Mouse (Mus musculus): Measurements from ENCODE around the gene Pxn.

Gene Pxn

DNA sequence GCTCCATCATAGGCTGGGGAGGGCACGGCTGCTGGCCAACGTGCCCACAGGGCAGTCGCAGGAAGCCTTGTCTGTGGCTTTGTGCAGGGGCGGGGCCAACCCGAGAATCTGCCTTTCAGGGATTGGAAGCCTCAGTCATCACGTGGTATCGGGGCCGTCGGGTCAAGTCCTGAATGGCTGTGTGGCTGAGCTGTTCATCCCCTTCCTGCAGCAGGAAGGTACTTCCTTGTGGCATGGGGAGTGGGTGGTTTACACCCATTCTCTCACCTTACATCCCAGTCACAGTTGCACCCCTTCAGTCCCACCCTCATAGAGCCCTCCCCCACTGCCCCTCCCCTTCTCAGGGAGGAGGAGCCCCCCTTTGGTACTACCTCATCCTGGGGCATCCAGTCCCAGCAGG, 75.2 kb downstream of the Pxn start:
- DNase-seq (ENCODE audit: low spot score): no peak

DNA sequence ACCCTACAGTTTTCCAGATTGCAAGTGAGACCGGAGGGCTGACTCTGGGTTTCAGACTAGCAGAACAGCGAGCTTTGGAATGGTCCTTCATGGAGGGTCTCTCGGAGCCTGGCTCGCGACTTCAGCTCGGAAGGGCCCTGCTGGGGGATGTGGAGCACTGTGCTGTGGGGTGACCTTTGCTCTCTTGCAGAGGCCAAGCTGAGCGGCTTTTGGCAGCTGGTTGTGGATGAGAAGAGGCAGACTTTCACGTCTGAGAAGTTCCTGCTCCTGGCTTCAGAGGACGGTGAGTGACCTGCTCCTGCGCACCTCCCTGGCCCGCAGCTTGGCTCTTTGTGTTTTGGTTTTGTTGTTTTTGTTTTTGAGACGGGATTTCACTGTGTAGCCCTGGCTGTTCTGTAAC, 79.1 kb downstream of the Pxn start:
- no peak for DNase-seq (ENCODE audit: low spot score)

DNA sequence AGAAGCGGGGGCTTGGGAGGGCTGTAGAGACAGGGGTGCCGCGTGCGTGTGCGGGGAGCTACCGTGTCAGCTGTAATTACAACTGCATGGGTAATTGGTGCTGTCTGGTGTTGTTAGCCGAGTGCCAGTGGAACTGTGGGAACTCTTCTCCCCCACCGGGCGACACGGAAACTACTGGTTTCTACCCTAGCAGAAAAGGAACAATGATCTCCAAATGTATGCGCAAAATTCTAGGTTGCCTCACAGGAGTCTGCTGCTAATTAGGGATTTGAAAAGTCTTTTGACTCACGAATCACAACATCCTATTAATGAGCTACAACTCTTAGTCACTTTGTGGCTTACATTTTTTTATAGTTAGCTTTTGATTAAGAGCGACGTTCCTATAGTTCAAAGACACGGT, 79.7 kb downstream of the Pxn start:
- no peak for DNase-seq (ENCODE audit: low spot score)

DNA sequence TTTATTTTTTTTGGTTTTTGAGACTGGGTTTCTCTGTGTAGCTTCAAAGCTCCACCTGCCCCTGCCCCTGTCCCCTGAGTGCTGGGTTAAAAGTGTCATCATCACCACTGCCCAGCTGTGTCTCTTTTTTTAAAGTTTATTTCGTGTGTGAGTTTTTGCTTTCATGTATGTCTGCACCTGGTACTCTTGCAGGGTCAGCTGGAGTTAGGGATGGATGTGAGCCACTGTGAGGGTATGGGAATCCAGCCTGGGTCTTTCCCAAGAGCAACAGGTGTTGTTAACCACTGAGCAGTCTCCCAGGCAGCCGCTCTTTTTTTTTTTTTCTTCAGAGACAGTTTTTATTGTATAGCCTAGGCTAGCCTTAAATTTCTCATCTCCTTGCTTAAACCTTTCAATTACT, 80.3 kb downstream of the Pxn start:
- no peak for DNase-seq (ENCODE audit: low spot score)

DNA sequence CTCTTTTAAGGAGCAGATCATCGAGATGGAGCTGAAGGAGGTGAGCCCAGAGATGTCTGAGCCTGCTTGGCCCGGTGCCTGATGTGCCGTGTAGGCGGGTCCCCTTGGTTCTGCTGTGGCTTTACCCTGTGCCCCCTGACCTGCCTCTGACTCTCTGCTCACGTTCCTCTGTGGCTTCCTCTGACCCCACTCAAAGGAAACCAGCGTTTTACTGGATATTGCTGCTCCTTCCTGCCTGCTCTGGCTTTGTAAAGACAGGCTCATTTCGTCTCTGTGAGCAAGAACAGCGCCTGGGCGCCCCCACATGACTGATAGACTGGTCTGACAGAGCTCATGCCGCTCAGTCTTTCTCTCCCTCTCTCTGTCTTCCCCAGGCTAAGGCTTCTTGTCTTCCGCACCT, 84.6 kb downstream of the Pxn start:
- no peak for DNase-seq (ENCODE audit: low spot score)

DNA sequence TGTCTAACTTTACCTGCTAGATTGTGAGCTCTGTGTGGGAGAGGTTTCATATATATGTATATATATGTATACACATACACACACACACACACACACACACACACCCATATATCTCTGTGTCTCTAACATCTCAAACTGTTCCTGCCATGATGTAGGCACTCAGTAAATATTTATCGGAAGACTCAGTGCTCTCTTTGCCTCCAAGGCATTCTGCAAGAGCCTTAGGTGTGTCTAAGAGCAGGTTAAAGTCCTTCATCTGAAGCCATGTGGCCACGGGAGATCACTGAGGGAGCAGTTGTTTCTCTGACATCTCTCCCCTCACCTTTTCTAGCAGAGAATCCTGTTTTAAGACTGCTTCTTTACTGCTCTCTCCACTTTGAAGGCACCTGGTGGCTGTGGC, 85.0 kb downstream of the Pxn start:
- no peak for DNase-seq (ENCODE audit: low spot score)

DNA sequence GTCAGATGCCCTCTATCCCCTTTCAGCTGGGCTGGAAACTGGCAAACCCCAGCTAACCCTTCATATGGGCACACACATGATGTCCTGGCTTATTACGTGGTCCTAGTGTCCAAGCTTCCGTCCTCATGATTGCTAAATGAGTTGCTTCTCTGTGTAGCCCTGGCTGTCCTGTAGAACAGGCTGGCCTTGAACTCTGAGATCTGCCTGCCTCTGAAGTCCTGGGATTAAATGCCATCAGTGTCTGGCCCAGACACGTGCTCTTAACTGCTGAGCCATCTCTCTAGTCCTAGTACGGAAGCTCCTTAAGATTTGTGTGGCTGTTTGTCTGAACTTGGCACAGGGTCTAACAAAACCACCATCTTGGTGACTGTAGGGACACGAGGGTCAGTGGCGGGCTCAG, 97.1 kb downstream of the Pxn start:
- no peak for DNase-seq (ENCODE audit: low spot score)
